Mouse (Mus musculus) olfactory bulb, adult 2 months (tissue): Measurements from ENCODE around the gene Nkg7.

Experiments used
- CTCF ChIP-seq: fragments of 200-500 bp; IDR thresholded peaks from 2 replicates; pipeline ENCODE4 v1.5.1; 2012; ENCODE audit warnings: low read depth, mild to moderate bottlenecking, low read length, moderate library complexity; ENCODE audit not compliant: insufficient read depth
- POLR2A ChIP-seq: fragments of 200-500 bp; IDR thresholded peaks from 2 replicates; pipeline ENCODE4 v1.6.1; 2012; ENCODE audit warnings: mild to moderate bottlenecking, low read depth, low read length, moderate library complexity; ENCODE audit not compliant: insufficient read depth

DNA sequence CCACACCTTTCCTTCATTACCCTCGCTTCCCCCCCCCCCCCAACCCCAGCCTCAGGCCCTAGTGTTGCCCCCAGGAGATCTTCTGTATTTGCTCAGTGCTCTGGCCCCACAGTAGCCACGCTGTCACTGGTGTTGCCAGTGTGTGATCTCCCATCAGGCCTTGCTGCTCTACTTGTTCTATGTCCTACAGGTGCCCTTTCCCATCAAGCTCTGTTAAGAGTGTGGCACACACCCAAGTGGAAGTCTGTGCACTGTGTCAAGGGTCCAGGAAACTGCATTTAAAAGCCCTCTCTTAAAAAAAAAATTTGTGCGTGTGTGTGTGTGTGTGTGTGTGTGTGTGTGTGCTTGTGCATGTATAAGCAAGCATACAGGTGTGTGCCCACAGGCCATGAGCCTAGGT is 11.4 kb downstream of the Nkg7 start:
- no peak for TF ChIP-seq CTCF
- TF ChIP-seq POLR2A: no peak
